Mouse (Mus musculus) E14TG2a.4 (cell line): ENCODE measurements around the gene Haus2.

Experiments used
- CTCF ChIP-seq: conservative IDR thresholded peaks from 2 replicates; pipeline ENCODE4 v1.5.1; 2014; ENCODE audit warnings: low read length
- NANOG ChIP-seq: IDR thresholded peaks from 2 replicates; pipeline ENCODE4 v1.6.1; 2014; ENCODE audit warnings: borderline replicate concordance, low read length, mixed read lengths

DNA sequence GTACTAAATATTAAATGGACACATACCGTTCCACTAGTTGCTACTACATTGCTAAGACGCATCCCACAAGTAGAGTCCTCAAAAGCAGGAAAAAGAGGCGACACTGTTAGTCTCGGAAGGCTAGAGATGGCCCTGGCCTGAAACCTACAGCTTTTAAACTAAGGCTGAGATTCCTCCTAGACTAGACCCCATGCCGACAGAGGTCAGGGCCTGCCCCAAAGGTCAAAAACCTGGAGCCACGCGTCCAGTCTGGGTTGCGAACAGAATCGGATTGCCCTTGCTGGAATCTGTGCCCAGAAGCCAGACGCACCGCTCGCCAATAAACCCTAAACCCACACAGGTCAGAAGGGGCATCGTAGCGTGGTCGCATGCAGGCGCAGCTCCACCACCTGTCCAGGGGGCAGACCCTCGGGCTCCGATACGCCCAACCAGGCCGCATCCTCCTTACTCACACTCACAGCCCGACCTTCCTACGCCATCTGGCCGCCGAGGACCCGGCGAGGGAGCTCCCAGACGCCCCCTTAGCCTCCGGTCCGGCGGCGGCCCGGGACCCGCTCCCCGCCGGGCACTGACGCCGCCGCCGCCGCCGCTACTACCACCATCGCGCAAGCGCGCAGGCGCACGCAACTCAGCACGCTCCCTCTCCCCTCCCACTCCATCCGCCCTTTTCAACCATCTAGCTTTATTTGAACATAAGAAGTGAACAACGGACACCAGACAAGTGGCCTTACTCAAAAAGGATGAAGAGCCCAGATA lies 45.8 kb upstream of the Haus2 start, which contains the start of gene Zfp106:
- TF ChIP-seq NANOG (no peak; the same call in 1 of the 2 replicates), CTCF (no peak)
